Mouse (Mus musculus) A20 (cell line): ENCODE measurements around the gene Brwd1.
A peak's percentile ranks its signal among the peaks of the same experiment; 100 is the strongest.
"Not testable (repeated sequence)": the region's sequence is repeated elsewhere in the genome, so short reads cannot be mapped to it uniquely, and the experiment has no call there.

Experiments
- DNase-seq: peaks from one replicate; pipeline ENCODE4 v3.0.0-alpha.2; 2011; ENCODE audit warnings: low read depth, low spot score

Brwd1 gene

GRCm38 (mm10) chr16:96082301-96083178 lies at the start of gene Brwd1:
Brwd1 (minus strand) TSS chr16:96082526.
- peak; percentile 90 for DNase-seq

- no peak for DNase-seq
Measured at GRCm38 (mm10) chr16:96128466-96128865, 46.1 kb upstream of the Brwd1 start.

GRCm38 (mm10) chr16:96127657-96128344 lies 45.5 kb upstream of the Brwd1 start, which contains the start of gene Hmgn1:
Hmgn1 (minus strand) TSS chr16:96127729.
- peak; percentile 99 for DNase-seq

- no peak for DNase-seq
Measured at GRCm38 (mm10) chr16:96127288-96127656, 44.9 kb upstream of the Brwd1 start.

- peak; percentile 35 for DNase-seq
Measured at GRCm38 (mm10) chr16:96126684-96127171, 44.4 kb upstream of the Brwd1 start.

GRCm38 (mm10) chr16:96120022-96120623 lies 37.8 kb upstream of the Brwd1 start:
- DNase-seq, result no peak

GRCm38 (mm10) chr16:96114729-96115128 lies 32.4 kb upstream of the Brwd1 start:
- peak; percentile 69 for DNase-seq

GRCm38 (mm10) chr16:96112769-96113168 lies 30.4 kb upstream of the Brwd1 start:
- peak; percentile 79 for DNase-seq

- peak; percentile 72 for DNase-seq
Measured at GRCm38 (mm10) chr16:96110655-96111345, 28.5 kb upstream of the Brwd1 start.

- DNase-seq, result peak; percentile 92
Measured at GRCm38 (mm10) chr16:96109673-96110072, 27.3 kb upstream of the Brwd1 start.

- no peak for DNase-seq
Measured at GRCm38 (mm10) chr16:96103036-96103435, 20.7 kb upstream of the Brwd1 start.

- not testable (repeated sequence) for DNase-seq
Measured at GRCm38 (mm10) chr16:96097811-96098210, 15.5 kb upstream of the Brwd1 start.

- peak; percentile 66 for DNase-seq
Measured at GRCm38 (mm10) chr16:96095966-96096365, 13.6 kb upstream of the Brwd1 start.

- DNase-seq, result no peak
Measured at GRCm38 (mm10) chr16:96091515-96092504, 9.5 kb upstream of the Brwd1 start.

- DNase-seq, result no peak
Measured at GRCm38 (mm10) chr16:96088120-96088519, 5.8 kb upstream of the Brwd1 start.

- DNase-seq, result no peak
Measured at GRCm38 (mm10) chr16:96087436-96087835, 5.1 kb upstream of the Brwd1 start.

GRCm38 (mm10) chr16:96087001-96087400 lies 4.7 kb upstream of the Brwd1 start:
- peak; percentile 91 for DNase-seq

- peak; percentile 89 for DNase-seq
Measured at GRCm38 (mm10) chr16:96085597-96085996, 3.3 kb upstream of the Brwd1 start.

GRCm38 (mm10) chr16:96083179-96083646 lies 887 bp upstream of the Brwd1 start:
- DNase-seq, result no peak

GRCm38 (mm10) chr16:96081742-96082241 lies 534 bp downstream of the Brwd1 start:
- no peak for DNase-seq
